Mouse (Mus musculus): Measurements from ENCODE around the gene Rab3d. TPM values are rescaled to one million over a fixed set of nuclear protein-coding genes. Genes with fewer than 3 reads are reported as not detected.
"Not testable (repeated sequence)": the region's sequence is repeated elsewhere in the genome, so short reads cannot be mapped to it uniquely, and the experiment has no call there.

Rab3d gene
- polyA plus RNA-seq, 1 experiment from 2014 or later: 34.6 TPM

DNA sequence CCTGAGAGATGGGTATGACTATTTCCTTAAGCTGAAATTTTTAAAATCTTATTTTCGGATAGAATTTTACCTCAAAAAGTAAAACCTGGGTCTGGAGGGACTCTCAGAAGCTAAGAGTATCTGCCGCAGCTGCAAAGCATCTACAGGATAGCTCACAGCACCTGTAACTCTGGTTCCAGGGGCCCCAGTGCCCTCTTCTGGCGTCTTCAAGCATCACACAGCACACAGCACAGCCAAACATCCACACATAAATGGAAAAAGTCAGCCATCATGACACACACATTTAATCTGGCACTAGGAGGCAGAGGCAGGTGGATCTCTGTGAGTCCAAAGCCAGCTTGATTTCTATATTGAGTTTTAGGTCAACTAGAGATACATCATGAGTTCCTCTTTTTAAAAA, 41.4 kb downstream of the Rab3d start:
- no peak overlapping the region for H3K9ac ChIP-seq
- no peaks in the 10 kb centered on the region for H3K27me3 ChIP-seq (replicated peaks)
- H3K4me1 ChIP-seq (replicated peaks): no peaks in the 10 kb centered on the region
- ATAC-seq: no peak
- no peaks in the 10 kb centered on the region for H3K9me3 ChIP-seq
- H3K4me3 ChIP-seq (replicated peaks): no peak overlapping the region
- no peak overlapping the region for H3K27ac ChIP-seq
- H3K4me2 ChIP-seq (replicated peaks): no peak overlapping the region
- WGBS: 60% methylated on average over 3 of the region's 3 CpGs
- H3K36me3 ChIP-seq: no peaks in the 10 kb centered on the region

DNA sequence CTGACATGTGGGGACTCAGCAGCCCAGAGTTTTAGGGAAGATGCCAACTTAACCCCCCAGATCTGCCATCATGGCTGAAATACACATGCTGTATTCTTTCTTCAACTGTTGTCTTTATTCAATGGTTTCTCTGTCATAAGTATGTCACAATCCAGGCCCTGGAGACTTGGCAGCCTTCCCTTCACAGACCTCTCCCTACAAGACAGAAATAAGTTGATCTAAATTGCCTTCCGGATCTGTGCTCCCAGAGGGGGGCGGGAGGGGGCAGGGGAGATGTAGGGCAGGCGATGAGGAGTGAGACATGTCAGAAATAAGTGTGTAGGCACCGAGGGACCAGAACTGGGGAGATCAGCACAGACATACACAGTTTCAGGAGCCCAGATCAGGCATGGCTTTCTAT, 45.8 kb downstream of the Rab3d start:
- no peaks in the 10 kb centered on the region for H3K9me3 ChIP-seq
- 46% methylated on average over 4 of the region's 4 CpGs for WGBS
- H3K27me3 ChIP-seq (replicated peaks): no peaks in the 10 kb centered on the region

DNA sequence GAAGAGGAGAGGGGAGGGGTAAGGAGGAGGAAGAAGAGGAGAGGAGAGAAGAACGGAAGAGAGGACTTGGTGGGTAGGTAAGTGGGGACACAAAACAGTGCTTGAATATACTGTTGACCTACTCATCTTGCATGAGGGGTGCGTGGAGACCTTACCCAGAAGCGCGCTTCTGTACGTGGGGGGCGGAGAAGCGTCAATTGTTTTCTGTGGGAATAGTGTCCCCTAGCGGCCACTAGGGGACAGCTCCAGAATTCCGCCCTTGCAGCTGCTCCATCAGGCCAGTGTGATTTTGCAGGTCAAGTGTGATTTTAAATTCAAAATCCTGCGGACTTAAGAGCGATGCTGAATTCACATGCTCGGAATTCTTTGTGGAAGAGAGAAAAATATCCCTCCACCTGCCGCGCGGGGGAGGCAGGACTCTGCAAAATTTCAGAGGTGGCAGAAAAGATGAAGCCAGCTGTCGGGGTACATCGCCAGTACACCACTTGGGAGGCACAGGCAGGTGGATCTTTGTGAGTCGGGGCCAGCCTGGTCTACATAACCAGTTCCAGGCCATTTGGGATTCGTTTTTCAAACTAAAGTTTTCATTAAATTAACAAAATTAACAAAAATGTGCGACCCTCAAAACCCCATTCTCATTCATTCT, 47.0 kb downstream of the Rab3d start:
- Histone ChIP-seq H3K9me3 (no peaks in the 10 kb centered on the region), H3K4me3 (replicated peaks) (no peak overlapping the region), H3K36me3 (no peaks in the 10 kb centered on the region), H3K4me1 (replicated peaks) (no peaks in the 10 kb centered on the region), H3K27ac (no peak overlapping the region), H3K9ac (no peak overlapping the region), H3K4me2 (replicated peaks) (peak overlapping the region; percentile 53), H3K27me3 (replicated peaks) (no peaks in the 10 kb centered on the region)
- 16% methylated on average over 20 of the region's 20 CpGs for WGBS
- 0 out of 2 replicates have a peak, but pooled peaks have one; percentile 71 for ATAC-seq

More for the DNA sequence above, 45.8 kb downstream of the Rab3d start:
- no peak overlapping the region for H3K9ac ChIP-seq
- H3K4me3 ChIP-seq (replicated peaks): no peak overlapping the region
- H3K4me1 ChIP-seq (replicated peaks): no peaks in the 10 kb centered on the region
- no peaks in the 10 kb centered on the region for H3K36me3 ChIP-seq
- no peak overlapping the region for H3K27ac ChIP-seq
- ATAC-seq: no peak
- H3K4me2 ChIP-seq (replicated peaks): no peak overlapping the region

DNA sequence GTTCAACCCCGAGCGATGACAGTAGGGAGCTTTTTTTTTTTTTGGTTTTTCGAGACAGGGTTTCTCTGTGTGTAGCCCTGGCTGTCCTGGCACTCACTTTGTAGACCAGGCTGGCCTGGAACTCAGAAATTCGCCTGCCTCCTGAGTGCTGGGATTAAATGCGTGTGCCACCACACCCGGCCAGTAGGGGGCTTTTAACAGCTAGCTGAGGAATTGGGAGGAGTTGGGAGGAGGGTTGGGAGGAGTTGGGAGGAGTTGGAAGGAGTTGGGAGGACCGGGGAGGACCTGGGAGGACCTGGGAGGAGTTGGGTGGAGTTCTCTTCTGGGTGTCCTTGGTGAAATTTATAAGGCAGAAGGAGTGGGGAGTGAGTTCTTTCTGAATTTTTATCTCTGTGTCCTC, 48.7 kb downstream of the Rab3d start:
- H3K4me1 ChIP-seq (replicated peaks); H3K9ac ChIP-seq; H3K4me3 ChIP-seq (replicated peaks); H3K4me2 ChIP-seq (replicated peaks); H3K36me3 ChIP-seq; H3K27ac ChIP-seq; H3K9me3 ChIP-seq; ATAC-seq; H3K27me3 ChIP-seq (replicated peaks): not testable (repeated sequence)
- 50% methylated on average over 7 of the region's 7 CpGs for WGBS

DNA sequence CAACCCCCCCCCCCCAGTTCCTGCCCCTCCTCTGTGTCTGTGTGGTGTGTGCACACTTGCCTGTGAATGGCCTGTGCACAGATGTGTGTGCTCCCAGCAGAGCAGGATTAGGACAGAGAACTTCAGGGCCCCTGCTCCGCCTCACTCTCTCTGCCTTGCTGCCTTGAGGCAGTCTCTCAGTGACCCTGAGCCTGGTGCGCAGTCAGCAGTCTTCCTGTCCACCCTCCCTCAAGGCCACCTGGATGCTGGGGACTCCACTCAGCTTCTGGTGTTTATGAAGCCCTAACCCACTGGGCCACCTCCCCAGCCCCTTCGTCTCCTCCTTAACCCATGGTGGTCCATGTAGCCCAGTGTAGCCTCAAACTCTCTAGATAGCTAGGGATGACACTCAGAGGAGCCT, 50.3 kb downstream of the Rab3d start:
- no peak for ATAC-seq
- Histone ChIP-seq H3K36me3 (no peaks in the 10 kb centered on the region), H3K4me3 (replicated peaks) (no peak overlapping the region), H3K4me2 (replicated peaks) (no peak overlapping the region), H3K9me3 (no peaks in the 10 kb centered on the region), H3K4me1 (replicated peaks) (no peaks in the 10 kb centered on the region), H3K9ac (no peak overlapping the region), H3K27me3 (replicated peaks) (no peaks in the 10 kb centered on the region), H3K27ac (no peak overlapping the region)
- 69% methylated on average over 3 of the region's 3 CpGs for WGBS

DNA sequence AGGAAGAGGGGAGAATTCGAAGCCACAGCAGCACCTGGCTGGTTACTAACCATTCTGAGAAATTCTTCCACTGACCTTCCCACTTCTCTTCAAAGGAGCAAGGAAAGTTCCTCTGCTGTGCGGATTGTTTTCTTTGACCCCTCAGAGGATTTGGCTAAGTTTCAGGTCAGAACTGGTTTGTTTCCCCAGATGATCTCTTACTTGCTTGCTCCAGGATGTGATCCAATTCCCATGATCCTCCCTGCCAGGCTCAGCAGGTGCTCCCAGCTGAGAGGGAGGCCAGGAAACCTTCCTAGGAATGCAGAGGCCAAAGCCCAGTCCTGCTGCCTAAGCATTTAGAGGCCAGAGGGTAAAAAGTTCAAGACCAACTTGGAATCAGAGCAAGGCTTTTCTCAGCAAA, 51.4 kb downstream of the Rab3d start:
- no peak overlapping the region for H3K4me2 ChIP-seq (replicated peaks)
- H3K4me1 ChIP-seq (replicated peaks): no peaks in the 10 kb centered on the region
- no peak overlapping the region for H3K27ac ChIP-seq
- no peaks in the 10 kb centered on the region for H3K9me3 ChIP-seq
- H3K4me3 ChIP-seq (replicated peaks): no peak overlapping the region
- no peaks in the 10 kb centered on the region for H3K27me3 ChIP-seq (replicated peaks)
- H3K36me3 ChIP-seq: no peaks in the 10 kb centered on the region
- ATAC-seq: no peak
- no peak overlapping the region for H3K9ac ChIP-seq
- WGBS: 68% methylated on average over 2 of the region's 2 CpGs

DNA sequence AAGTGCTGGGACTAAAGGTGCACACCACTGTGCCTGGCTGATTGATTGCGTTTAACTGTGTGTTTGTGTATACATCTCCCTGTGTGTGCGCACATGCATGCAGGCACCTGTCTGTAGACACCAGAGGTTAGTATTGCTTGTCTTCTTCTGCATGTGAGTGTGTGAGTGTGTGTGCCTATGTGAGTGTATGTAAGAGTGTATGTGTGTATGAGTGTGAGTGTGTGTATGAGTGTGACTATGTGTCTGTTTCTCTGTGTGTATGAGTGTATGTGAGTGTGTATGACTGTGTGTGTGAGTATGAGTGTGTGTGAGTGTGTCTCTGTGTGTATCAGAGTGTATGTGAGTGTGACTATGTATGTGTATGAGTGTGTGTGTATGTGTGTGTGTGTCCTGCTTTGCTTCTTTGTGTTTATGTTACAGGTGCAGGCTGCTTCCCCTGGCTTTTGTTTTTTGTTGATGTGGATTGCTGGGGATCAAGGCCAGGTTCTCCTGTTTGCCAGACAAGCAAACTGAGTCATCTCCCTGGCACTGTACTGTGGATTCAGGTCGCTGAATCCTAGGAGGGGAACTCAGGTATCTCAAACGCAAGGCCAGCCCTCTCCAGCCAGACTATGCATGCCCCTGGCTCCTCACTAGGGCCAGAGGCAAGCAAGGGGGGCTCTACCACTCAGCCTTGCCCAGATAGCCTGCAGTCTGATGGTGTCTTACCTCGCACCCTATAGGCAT, 52.2 kb downstream of the Rab3d start:
- H3K36me3 ChIP-seq: no peaks in the 10 kb centered on the region
- no peak overlapping the region for H3K27ac ChIP-seq
- 67% methylated on average over 5 of the region's 5 CpGs for WGBS
- no peak overlapping the region for H3K9ac ChIP-seq
- no peaks in the 10 kb centered on the region for H3K4me1 ChIP-seq (replicated peaks)
- H3K4me3 ChIP-seq (replicated peaks): no peak overlapping the region
- no peak for ATAC-seq
- H3K9me3 ChIP-seq: no peaks in the 10 kb centered on the region
- H3K27me3 ChIP-seq (replicated peaks): no peaks in the 10 kb centered on the region
- no peak overlapping the region for H3K4me2 ChIP-seq (replicated peaks)

DNA sequence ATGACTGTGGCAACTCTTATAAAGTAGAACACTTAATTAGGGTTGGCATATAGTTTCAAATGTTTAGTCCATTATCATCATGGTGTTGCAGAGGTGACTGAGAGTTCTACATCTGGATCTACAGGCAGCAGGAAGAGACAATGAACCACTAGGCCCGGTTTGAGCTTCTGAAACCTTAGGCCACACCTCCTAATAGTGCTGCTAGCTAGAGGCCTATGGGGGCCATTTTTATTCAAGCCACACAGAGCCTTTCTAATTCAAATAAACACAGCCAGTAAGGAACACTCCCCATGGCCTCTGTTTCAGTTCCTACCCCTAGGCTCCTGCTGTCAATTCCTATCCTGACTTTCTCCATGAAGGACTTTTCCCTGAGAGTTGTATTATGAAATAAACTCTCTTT, 55.8 kb downstream of the Rab3d start:
- Histone ChIP-seq H3K9me3 (no peaks in the 10 kb centered on the region), H3K27ac (no peak overlapping the region), H3K36me3 (no peaks in the 10 kb centered on the region), H3K4me3 (replicated peaks) (no peak overlapping the region), H3K4me2 (replicated peaks) (no peak overlapping the region), H3K27me3 (replicated peaks) (no peaks in the 10 kb centered on the region), H3K9ac (no peak overlapping the region), H3K4me1 (replicated peaks) (no peaks in the 10 kb centered on the region)
- no peak for ATAC-seq
- 67% methylated on average over 1 of the region's 1 CpGs for WGBS

DNA sequence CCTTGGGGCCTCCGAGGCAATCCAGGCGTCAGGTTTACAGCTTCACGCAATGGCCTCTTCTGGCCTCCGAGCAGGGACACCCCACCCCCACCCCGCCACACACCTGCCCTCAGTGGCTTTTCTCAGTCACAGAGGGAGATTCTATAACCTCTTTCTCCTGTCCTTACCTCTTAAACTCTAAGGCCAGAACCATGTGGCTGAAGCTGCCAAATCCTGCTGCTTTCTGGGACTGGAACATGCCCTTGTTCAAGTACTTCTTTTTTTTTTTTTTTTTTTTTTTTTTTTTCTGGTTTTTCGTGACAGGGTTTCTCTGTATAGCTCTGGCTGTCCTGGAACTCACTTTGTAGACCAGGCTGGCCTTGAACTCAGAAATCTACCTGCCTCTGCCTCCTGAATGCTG, 57.6 kb downstream of the Rab3d start:
- not testable (repeated sequence) for H3K9ac ChIP-seq; H3K27ac ChIP-seq; H3K4me3 ChIP-seq (replicated peaks); H3K4me2 ChIP-seq (replicated peaks); H3K9me3 ChIP-seq; H3K4me1 ChIP-seq (replicated peaks); H3K36me3 ChIP-seq; ATAC-seq; H3K27me3 ChIP-seq (replicated peaks)
- WGBS: 49% methylated on average over 6 of the region's 6 CpGs

DNA sequence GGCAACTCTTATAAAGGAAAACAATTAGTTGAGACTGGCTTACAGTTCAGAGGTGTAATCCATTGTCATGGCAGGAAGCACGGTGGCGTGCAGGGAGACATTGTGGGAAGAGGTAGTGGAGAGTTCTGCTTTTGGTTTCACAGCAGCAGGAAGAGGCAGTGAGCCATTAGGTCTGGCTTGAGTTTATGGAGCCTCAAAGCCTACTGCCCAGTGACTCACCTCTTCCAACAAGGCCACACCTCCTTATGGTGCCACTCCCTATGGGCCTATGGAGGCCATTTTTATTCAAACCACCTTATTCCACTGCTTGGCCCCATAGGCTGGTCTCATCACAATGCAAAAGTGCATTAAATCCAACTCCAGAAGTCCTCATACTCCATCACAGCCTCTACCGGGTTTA, 58.4 kb downstream of the Rab3d start:
- H3K27ac ChIP-seq: no peak overlapping the region
- no peaks in the 10 kb centered on the region for H3K36me3 ChIP-seq
- no peak overlapping the region for H3K4me2 ChIP-seq (replicated peaks)
- no peak for ATAC-seq
- H3K4me3 ChIP-seq (replicated peaks): no peak overlapping the region
- no peaks in the 10 kb centered on the region for H3K4me1 ChIP-seq (replicated peaks)
- 87% methylated on average over 3 of the region's 3 CpGs for WGBS
- no peak overlapping the region for H3K9ac ChIP-seq
- H3K27me3 ChIP-seq (replicated peaks): no peaks in the 10 kb centered on the region
- H3K9me3 ChIP-seq: no peaks in the 10 kb centered on the region

DNA sequence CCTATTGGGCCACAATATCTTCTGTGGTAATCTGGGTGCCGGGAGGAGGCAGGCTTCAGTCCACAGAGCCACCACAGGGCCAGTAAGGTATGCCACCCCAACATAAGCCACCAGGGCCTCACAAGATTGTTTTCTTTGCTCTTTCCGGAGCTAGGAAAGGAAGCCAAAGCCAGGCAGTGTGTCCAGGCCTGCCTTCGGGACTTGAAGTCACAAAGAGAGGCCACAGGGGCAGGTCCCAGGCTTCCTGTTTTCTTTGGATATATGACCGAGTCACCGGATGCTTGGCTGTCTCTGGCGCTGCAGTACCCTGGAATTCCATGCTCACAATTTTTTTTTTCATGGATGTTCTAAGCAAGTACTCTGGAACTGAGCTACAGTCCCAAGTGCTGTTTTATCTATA, 59.9 kb downstream of the Rab3d start:
- WGBS: 56% methylated on average over 6 of the region's 6 CpGs
- Histone ChIP-seq H3K9me3 (no peaks in the 10 kb centered on the region), H3K27ac (no peak overlapping the region), H3K4me1 (replicated peaks) (no peaks in the 10 kb centered on the region), H3K27me3 (replicated peaks) (no peaks in the 10 kb centered on the region), H3K4me3 (replicated peaks) (no peak overlapping the region), H3K9ac (no peak overlapping the region), H3K36me3 (no peaks in the 10 kb centered on the region), H3K4me2 (replicated peaks) (no peak overlapping the region)
- ATAC-seq: no peak

DNA sequence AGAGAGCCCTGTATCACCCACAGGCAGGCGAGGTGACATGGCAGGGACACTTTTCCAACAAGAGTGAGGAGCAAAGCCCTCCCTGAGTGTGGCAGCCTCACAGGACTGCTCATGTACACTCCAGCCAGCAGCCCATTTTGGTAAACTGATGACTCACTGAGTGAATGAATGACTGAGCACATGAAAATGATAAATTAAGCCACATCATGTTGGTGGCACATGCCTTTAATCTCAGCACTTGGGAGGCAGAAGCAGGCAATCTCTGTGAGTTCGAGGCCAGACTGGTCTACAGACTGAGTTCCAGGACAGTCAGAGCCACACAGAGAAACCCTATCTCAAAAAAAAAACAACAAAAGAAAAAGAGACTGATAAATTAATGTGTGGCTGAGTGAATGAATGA, 60.5 kb downstream of the Rab3d start:
- no peaks in the 10 kb centered on the region for H3K36me3 ChIP-seq
- H3K27ac ChIP-seq: no peak overlapping the region
- H3K27me3 ChIP-seq (replicated peaks): no peaks in the 10 kb centered on the region
- 0 out of 2 replicates have a peak, but pooled peaks cover 5% of the 10 kb centered on the region for H3K4me1 ChIP-seq (replicated peaks)
- H3K4me3 ChIP-seq (replicated peaks): no peak overlapping the region
- no peaks in the 10 kb centered on the region for H3K9me3 ChIP-seq
- 84% methylated on average over 2 of the region's 2 CpGs for WGBS
- ATAC-seq: no peak
- no peak overlapping the region for H3K4me2 ChIP-seq (replicated peaks)
- H3K9ac ChIP-seq: no peak overlapping the region
